Mouse (Mus musculus): ENCODE results near the gene Ablim2.

Gene Ablim2

DNA sequence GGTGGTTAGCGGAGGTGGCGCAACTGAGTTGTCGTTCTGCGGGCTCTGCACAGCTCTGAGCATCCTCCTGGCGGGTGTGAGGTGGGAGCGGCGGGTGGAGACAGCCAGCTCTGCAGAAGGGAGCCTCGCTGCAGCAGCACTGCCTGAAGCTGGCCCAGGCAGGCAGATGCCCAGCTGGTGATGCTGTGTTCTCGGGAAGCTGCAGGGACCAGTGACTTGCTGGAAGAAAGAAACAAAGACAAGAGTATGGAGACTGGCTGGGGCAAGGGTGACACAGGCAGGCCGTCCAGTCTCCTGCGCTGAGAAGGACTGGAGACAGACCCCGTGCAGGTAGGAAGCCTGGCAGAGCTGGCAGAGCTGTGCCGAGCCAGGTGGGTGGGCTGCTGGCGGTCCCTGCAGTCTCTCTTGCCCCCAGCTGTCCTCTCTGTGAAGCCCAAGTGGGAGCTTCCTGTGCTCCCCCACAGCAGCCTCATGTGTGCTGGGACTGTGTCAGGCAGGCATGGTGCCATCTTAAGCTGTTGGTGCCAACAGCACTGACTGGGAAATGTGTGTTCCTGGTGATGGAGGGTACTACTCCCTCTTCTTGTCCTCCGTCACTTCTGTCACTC lies 56.8 kb downstream of the Ablim2 start:
- no peak for DNase-seq (ENCODE audit: low spot score)

DNA sequence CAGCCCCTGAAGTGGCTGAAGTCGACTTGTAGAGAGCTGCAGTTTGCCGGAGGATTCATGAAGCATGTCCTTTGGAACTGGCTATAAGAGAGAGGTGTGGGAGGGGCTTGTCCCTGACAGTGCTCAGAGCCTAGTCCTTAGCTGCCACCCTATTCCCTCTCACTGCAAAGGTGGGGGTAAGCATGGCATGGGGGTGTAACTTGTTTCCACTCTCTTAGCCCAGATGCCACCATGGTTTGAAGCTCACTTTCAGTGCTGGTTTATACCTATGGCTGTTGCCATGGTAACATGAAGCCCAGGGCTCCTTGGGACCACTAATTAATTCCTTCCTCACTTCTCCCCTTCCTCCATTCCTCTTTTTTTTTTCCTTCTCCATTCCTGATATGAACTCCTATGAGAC lies 57.4 kb downstream of the Ablim2 start:
- DNase-seq (ENCODE audit: low spot score): no peak

DNA sequence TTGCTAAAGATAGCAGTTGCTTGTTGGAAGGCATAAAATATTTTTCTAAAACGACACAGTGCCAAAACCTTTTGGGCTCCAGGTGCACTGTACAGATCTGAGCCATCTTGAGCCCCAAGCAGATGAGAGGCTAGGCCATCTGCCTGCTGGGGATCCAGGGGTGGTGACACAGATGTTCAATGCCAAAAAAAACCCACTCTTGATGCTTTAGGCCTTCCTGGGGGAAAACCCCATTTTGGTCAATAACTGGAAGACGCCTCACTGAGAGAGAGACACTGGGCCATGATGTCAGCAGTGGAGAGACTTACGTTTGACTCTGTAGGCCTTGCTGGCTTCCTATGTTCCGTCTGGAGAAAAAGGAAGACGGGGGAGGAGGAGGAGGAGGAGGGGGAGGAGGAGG lies 59.6 kb downstream of the Ablim2 start:
- no peak for DNase-seq (ENCODE audit: low spot score)

DNA sequence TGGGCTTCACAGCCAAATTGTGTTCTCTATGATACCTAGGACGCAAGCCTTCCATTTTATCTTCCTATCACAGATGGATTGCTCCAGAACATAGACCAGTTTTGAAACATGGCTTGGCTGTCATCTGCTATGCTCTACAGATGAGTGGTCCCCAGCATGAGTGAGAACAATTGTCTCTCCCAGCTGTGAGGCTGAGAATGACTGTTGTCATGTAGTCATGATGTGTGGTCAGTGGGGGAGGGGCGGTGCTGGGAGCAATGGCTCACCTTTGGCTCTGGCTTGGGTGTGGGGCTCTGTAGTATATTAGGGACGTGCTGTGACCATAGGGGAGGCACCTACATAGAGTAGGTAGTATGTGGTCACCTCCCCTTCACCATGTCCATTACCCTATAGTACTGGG lies 60.2 kb downstream of the Ablim2 start:
- no peak for DNase-seq (ENCODE audit: low spot score)

DNA sequence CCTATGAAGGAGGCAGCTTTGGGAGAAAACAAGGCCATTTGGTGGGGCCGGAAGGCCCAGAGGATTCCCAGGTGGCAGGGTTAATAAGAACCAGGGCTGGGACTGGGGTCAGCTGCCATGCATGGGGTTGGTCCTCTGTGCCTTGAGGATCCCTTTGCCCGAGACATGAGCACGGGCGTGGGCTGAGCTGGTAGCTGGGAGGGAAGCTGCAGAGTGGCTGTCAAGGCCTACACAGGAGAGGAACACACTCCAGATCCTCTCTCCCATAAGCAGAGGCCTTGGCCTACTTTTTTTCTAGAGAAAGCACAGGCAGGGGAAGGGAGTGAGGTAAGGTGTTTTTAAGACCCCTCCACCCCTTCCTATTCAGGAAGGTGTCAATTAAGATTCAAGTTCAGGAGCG lies 65.0 kb downstream of the Ablim2 start:
- DNase-seq (ENCODE audit: low spot score): no peak

DNA sequence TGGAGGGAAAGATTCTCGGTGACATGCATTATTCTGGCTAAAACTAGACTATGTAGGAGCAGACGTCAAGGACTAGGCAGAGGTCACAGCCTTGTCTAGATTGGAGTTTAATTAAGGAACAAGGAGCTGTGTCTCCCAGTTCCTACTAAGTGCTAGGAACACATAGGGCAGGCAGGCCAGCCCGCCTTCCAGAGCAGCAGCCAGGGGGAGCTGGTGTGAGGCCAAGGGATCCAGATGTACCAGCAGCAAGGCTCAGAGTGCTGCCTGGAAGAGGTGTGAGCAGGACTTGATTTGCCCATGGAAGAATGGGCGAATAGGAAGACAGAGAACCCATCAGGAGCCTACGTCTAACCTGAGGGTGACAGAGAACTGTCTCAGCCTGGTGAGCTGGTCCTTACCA lies 68.8 kb downstream of the Ablim2 start:
- no peak for DNase-seq (ENCODE audit: low spot score)

DNA sequence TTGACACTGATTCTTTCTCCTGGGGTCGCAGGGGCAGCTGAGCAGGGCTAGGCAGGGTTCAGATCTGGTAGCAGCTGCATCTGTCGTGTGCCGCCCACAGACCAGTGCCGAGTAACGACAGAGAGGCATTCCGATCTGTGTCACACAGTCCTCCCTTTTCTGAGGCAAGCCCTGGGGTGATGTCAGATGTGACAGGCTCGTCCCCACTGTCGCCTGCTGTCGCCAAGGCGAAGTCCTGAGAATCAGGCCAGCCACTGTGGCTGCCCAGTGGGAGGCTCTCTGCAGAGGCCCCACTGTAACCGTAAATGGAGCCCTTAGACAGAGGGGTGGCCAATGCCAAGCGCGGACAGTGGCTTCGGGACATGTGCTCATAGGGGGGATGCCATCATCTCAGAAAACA lies 69.4 kb downstream of the Ablim2 start:
- DNase-seq (ENCODE audit: low spot score): no peak

DNA sequence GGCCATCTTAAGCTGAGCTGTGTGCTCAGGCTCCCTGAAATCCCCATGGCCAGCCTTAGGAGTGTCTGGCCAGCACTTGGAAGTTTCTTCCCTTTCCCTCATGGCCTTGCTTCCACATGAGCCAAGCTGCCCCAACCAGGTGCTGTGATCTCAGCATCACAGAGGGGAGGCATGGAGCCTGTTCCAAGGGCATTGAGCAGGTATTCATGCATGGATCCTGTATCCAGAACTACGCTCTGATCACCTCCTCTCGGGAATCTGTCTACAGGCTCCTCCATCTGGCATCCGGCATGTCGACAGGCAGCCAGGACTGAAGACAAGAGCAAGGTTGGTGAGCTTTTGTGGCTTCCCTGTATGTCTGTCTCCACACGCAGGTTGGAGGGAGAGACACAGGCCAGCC lies 70.2 kb downstream of the Ablim2 start:
- DNase-seq (ENCODE audit: low spot score): no peak

DNA sequence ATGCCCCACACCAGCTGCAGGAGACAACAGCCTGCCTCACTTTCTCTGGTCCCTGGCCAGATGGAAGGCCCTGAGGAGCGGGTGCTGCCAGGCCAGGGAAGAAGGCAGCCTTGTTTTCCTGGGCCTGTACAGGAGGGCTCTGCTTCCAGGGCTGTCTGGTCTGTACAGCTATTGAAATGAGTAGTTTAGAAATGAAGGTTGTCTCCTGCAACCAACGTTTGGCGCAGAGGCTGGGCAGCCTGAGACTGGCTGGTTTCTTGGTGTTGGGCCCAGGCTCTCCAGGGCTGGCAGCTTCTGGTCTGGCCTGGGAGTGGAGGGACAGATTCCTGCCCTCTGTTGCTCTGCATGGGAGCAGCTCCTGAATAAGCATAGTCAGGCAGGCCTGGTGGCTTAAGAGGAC lies 72.4 kb downstream of the Ablim2 start:
- no peak for DNase-seq (ENCODE audit: low spot score)

DNA sequence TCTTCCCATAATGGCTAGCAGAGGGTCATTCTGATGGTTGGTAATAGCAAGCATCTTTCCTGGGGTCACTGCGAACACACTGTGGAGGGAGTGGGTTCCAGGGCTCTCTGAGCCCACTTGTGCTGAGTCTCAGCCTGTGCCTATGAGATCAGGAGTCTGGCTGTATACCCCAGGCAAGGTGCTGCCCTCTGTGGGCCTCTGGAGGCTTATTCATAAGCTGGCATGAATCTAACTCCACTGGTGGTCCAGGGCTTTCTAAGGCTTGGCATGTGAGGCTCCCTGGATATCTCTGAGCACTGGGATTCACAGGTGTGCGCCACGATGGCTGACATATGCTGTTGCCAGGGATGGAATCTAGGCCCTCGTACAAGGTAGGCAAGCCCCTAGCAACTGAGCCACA lies 76.2 kb downstream of the Ablim2 start:
- no peak for DNase-seq (ENCODE audit: low spot score)

DNA sequence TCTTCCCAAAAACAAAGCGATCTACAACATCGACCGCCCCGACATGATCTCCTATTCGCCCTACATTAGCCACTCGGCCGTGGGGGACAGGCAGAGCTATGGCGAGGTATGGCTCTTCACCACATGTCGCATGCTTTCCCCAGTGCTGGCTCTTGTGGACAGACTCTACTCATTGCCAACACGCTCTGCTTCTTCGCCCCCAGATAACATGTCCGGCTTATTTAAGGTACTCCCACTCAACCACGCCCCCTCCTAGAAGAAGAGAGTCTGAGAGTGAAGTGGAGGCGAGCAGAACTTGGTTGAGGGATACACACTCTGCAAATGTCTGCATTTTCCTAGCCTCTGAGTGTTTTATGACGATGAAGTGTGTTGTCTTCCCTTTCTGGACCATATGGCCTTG lies 79.3 kb downstream of the Ablim2 start:
- DNase-seq (ENCODE audit: low spot score): no peak

DNA sequence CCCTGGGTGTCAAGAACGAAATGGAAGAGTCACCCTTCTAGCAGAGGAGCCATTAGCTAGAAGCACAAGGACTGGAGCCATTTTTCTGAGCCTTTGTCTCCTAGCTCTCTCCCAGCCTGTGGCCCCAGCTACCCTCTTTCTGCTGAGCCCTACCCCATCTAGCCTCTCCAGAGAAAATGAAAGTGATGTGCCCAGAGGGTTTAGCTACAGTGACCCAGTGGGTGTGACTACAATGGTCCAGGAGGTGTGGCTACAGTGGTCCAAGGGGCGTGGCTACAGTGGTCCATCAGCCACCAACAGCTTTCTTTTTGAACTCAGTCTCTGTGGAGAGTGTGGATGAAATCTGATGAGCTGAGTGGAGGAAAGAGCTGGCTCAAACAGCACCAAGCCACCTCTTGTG lies 81.6 kb downstream of the Ablim2 start:
- no peak for DNase-seq (ENCODE audit: low spot score)

DNA sequence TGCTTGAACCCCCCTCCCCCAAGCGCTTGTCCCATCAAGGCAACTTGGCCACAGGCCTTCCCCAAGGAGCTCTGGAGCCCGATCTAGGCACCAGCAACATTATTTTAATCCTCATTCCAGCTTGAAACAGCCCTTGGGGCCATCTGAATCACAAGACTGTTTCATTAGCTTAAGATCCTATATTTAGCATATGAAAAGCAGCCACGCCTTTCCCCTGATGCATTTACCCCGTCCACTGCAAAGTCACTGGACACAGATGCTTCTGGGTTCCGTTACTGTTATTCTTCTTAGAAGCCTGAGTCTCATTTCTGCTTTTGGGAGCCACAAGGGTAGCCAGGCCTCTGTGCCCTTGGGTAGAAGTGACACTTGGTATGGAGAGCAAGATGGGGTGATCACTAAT lies 93.8 kb downstream of the Ablim2 start:
- DNase-seq (ENCODE audit: low spot score): no peak

DNA sequence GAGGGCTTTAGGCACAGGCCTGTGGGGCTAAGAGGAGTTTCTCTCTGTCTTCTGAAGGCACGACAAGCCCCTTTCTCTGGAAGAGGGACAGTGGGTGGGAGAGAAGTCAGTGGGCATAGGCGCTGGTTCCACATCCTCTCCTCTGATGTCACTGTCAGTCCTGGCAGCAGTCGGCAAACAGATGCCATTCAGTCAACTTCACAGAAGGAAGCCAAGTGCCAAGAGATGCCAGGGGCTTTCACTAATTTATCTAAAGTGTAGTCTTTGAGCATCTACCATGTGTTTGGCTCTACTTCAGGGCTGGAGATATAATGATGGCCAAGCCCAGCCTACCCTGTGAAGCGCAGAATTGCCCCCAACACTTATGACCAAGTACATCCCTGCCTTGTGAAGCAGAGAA lies 95.8 kb downstream of the Ablim2 start:
- DNase-seq (ENCODE audit: low spot score): no peak

DNA sequence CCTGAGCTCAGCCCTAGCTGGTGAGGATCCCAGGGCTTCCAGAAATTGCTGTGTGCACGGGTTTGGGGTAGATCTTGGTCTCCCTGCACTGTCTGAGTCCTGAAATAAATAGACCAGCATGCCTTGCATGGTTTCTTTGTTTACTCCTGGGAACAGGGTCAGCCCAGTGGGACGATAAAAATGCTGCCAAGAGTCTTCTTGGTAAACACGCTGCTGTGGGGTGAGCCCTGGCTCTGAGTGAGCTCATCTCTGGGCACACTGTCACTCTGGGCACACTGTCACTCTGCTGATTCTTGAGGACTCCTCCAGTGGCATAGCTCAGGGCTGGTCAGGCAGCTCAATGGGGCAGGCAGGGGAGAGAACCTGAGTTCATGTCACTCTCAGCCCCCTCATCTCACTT lies 98.6 kb downstream of the Ablim2 start:
- no peak for DNase-seq (ENCODE audit: low spot score)

DNA sequence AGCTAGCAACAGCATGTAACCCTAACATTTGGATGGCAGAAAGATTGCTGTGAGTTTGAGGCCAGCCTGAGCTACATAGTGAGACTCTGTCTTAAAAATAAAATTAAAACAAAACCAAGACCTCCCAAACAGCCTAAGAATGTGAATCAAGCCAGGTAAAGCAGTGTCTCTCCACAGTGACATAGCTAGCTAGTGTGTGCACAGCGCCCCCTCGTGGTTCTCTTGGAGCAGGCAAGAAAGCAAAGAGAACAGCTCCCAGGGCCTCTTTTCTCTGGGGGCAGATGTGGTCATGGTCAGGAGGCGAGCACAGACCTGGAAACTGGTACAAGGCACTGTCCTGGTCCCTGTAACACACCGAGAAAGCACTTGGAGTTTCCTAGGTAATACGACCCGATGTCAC lies 100.4 kb downstream of the Ablim2 start:
- peak; percentile 12 for DNase-seq (ENCODE audit: low spot score)

DNA sequence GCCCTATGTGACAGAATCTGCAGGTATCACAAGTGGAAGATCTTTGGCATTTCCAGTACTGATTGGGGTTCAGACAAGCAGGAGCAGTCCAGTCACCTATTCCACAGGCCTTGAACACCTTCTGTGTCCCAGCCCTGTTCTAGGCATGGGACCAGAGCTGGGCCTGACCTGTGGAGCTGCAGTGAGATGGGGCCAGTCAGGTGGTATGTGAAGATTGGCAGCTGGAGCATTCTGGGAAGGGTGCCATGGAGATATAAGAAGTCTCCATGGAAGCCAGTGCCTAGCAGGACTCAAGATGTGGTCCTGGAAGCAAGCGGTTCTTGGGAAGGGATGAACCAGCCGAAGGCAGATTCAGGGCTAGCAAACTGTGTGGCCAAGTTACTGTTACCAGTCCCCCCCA lies 103.8 kb downstream of the Ablim2 start:
- DNase-seq (ENCODE audit: low spot score): no peak

DNA sequence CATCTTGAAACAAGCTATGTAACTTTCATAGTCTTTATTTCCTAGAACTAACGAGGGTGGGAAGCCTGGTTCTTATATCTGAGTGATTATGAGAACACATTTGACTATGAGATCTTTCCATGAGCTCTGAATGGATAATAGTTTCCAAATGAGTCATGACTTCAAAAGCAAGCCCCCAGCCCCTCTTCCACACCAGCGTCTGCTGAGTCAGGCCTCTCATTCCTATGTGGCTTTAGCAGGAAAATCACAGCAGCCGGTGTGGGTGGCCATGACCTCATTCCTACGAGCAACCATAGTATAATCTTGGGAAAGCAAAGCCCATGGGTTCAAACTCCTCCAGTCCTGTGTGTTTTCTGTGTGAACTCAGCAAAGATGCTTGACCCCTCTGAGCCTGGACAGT lies 112.3 kb downstream of the Ablim2 start:
- DNase-seq (ENCODE audit: low spot score): no peak

DNA sequence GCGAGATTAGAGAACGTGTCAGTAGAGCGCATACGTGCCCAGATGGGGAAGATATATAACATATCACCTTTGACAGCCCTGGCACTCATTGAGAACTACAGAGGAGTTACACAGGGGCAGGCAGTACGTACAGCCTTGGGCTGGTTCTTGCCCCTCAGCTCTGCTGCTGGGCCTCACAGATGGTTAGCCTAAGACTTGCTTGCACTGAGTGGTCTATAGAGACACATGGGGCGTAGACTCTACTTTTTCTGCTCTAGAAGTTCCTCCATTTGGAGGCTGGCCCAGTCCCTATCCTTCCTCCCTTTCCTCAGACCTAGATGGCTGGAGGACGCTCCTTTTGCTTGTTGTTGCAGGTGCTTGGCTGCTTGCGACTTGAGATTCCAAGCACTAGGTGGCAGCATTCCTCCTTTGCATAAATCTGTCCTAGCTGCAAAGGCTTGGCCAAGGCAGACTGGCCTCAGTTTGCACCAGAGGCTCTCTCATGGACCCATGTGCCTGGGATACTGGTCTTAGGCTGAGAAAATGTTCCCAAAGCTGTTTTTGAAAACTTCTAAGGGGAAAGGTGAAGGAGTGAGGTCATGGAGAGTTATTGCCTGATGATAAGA lies 112.8 kb downstream of the Ablim2 start:
- DNase-seq (ENCODE audit: low spot score): peak; percentile 80

DNA sequence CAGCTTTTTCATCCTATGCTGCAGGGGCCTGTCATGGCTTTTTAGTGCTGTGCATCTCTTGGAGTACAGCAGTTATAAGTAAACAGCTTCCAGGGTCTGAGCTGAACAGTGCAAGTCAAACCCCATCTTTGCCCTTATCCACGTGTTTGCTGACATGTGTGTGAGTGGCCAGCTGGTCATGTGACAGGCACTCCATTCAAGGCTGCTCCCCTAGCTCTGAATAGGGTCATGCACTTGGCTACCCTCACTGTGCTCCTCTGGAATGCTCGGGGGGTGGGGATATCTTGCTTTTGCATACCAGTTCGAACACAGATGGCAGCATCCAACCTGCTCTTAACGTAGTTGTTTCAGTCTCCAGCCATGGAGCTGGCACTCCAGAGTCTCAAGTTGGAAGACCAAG lies 115.7 kb downstream of the Ablim2 start:
- DNase-seq (ENCODE audit: low spot score): no peak

DNA sequence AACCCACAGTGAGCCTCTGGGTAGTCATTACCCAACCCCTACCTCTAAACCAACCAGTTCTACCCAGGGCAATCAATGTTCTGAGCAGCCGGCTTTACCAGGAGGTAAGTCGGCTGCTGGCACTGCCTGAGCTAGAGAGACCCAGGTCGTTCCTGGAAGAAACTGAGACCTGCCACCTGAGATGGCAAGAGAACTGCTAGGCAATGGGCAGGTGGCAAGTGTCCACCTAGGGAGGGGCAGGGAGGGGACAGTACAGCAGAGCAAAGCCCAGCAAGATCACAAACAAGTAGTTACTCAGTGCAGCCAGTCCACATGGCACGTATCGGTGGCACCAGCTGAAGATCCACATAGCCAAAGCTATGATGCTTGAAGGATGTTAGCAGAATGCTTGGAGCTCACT lies 118.6 kb downstream of the Ablim2 start:
- no peak for DNase-seq (ENCODE audit: low spot score)

DNA sequence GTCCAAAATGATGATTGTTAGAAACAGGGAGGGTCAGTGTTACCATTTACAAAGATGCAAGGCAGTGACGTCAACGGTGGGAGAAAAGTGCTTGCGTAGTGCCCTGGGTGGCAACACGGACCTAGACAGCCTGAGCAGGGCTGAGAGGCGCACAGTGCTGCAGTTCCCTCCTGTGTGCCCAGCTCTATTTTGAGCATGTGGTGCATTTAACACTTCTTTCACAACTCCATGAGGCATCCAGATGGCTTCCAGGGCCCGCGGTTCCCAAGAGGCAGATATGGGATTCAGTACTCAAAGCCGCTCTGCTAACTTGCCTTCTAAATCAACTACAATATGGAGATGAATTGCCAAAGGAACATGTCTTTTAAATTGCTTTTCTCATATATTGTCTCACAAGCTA lies 121.5 kb downstream of the Ablim2 start:
- no peak for DNase-seq (ENCODE audit: low spot score)

DNA sequence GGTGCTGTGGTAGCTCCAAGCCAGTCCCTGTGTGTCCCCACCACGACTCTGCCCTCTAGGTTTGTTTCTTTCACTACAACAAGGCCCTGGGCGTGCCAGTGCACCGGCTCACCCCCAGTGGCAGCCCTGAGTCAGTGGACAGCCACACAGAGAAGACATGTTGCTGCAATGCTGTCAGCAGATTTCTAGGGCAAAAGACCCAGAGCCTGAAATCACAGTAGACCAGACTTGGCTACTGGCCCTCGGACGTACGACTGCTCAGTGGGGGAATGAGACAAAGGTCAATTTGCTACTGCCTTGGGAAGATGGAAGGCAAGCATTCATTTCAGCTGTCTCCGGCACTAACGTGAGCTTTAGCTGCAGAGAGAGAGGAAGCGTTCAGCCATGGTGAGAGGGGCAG lies 124.7 kb downstream of the Ablim2 start:
- no peak for DNase-seq (ENCODE audit: low spot score)

DNA sequence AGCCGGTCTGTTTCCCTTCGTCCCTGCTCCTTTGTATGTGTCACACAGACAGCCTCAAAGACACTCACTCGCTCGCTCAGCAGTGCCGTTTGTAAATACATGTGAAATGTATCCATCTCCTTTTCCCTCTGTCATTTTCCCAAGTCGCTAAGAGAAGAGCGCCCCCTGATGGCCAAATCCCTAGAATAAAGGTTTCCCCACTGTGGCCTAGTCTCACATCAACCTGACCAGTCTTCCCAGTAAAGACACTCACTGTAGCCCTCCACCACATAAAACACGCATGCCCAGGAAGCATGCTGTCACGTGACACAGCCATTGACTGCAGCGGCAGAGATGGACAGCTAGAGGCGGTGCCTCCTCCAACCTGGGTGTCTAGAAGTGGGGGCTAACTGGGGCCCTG lies 126.6 kb downstream of the Ablim2 start:
- no peak for DNase-seq (ENCODE audit: low spot score)

DNA sequence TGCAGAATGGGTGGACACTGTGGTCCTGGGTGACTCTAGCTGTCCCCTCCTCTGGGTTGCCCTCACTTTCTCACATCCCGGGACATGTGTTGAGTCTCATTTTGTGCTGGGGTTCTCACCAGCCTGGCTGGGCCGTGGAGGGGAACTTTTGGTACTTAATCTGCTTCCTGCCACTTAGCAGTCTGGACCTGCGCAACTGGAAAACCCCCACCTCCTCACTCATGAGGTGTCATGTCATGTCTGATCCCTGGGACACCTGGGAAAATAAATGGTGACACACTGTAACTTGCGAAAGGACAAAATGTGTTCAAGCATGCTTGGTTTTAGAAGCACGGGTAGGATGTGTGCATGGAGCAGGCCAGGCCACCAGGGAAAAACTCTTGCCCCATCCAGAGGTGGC lies 127.0 kb downstream of the Ablim2 start:
- no peak for DNase-seq (ENCODE audit: low spot score)

All from lung, postnatal 25 days (tissue).